Mouse (Mus musculus) gastrocnemius, adult 8-10 months (tissue): ENCODE data around the gene Gpc6. TPM values are rescaled to one million over a fixed set of nuclear protein-coding genes. Genes with fewer than 3 reads are reported as not detected.

Experiments
- DNase-seq, 2 experiments: peaks; one replicate each; pipeline ENCODE4 v3.0.0; 2022; ENCODE audit warnings: low spot score in 2 of 2
- total RNA-seq, 4 experiments: library from RNA; stranded (reverse); gene quantifications; 2 replicates each; pipeline ENCODE4 v1.2.4; 2022

Gpc6 gene
- total RNA-seq, 4 experiments from 2014 or later: 1.1 to 3.0 (median 1.2) TPM

GRCm38 (mm10) chr14:117916577-117916976, 991.5 kb downstream of the Gpc6 start:
- no peak for DNase-seq

DNA sequence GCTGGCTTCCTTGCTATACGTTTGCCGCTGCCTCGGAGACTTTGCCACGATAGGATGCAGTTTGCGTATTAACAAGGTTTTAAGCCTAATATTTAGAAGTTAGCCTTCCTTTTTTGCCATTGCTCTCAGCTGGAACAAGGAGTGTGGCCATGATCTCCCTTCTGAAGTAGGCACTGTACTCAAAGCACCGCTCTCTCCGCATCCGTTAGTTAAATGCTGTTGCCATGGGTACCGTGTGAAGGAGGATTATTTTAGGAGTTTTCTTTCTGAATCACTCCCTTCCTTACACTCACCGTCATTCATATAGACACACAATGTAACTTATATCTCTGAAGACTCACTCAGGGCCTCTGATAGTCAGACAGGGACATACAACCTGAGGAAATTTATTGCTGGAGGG, 993.6 kb downstream of the Gpc6 start:
- DNase-seq: no peak

DNA sequence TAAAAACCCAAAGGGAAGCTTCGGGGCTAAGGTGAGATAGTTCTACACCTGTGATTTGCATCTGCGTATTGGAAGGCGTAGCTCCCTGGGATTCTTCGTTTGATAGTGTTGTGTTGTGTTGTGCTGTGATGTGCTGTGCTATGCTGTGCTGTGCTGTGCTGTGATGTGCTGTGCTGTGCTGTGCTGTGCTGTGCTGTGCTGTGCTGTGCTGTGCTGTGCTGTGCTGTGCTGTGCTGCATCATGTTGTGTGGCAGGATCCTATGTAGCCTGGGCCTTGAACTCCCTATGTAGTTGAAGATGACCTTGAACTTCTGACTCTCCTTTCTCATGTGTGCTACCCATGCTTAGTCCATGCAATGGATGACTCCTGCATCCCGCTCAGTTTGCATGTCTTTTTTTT, 994.5 kb downstream of the Gpc6 start:
- no peak for DNase-seq

- no peak for DNase-seq
These were observed 996.4 kb downstream of the Gpc6 start for GRCm38 (mm10) chr14:117921393-117922014.

DNA sequence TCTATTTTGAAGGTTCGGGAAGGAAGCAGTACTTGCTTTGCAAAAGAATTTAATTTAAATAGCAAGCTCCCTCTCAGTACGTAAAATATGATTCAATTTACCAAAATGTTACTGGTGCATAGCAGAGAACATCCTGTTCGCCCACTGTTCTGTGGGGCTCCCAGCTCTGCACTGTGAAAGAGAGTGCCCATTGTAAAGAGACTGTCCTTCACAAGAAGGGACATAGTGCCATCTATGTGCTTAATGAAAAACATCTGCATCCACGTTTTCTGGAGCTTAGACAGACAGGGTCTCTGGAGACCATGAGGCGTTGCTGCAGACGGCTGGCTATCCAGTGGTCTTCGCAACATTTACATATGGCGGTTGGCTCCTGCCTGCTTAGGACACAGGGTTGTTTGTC, 998.6 kb downstream of the Gpc6 start:
- DNase-seq: no peak

DNA sequence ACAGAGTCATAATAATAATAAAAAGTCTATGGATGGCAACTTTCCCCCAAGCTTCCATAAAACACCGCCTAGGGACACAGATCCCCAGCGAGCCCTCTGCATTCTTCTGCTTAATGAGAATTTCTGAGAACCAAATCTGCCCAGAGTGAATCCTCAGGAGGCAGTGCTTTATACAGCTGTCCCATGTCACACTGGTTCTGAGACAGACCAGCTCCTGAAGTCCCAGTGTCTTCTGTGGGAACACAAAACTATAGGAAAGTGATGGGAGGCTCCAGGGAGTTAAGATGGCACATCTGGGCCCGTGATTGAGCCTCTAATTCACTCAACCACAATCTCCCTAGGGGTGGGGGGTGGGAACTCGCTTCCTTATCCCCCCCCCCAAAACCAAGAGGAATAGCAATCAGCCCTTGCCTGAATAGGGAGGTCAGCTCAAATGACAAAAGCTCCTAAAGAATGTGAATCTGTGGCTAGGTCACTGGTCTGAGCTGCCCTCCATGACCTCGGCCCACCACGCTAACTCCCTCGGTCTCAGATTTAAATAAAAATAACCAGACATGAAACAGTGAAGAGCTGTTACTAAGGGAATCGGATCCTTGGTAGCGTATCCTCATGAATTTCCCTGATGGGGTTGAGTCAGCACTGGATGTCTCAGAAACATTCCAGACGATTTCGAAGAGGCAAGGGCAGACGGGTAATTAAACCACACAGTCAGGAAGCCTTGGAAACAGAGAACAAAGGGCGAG, 1005.2 kb downstream of the Gpc6 start:
- DNase-seq: no peak

DNA sequence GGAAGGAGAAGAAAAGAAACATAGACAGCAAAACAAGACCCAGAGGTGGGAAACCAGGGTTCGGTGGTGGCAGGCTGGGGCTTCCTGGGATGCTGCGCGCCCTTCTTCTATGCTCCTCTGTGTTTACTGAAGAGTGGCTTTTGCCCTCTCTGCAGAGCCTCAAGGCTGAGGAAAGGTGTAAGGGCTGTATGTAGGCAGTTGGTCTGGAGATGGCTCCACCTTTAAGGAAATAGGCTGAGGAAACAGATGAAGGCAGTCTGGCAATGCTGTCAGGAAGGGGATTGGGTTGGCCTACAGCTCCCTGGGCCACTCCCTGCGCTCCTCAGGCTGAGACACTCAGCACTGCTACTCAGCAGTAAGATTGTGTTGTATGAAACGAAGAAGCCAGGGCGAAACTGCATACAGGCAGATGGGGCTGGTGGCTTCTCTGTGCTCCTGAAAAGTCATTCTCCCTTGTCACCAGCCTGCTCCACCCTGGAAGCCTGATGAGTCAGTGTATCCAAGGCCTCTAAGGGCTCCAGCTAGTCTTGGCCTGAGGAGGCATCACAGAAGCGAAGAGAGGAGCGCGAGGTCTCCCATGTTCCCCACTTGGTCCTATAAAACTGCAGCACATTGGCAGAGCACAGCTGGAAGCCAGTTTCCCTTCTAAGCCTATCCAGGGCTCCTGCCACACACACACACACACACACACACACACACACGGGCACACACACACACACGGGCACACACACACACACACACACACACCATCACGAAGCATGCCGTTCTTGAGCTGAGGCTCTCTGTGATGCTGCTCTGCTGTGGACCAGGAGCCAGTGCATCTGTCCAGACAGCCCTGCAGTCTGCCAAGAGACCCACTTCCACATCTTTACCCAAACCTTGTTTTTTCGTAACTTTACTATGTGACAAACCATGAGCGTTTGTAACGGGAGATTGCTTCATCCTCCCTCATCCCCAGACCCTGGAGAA, 1006.0 kb downstream of the Gpc6 start:
- no peak for DNase-seq

- DNase-seq: no peak
These were observed 1007.2 kb downstream of the Gpc6 start for GRCm38 (mm10) chr14:117932163-117932851.

DNA sequence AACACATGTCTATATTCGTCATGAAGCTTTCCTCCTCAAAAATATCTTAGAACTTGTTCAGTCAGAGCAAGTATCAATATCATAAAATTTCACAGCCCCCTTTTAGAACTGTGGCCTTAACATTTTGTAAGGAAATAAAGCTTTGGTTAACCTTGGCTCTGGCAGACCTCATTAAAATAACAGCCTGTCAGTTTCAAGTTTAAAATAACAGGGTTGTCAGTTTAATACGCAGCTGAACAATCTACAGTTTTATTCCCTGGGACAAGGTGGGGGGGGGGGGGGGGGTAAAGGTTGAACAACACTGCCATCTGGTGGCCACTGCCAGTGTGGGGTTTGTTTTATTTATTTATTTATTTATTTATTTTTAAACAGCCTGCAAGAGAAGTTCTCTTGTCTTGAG, 1013.4 kb downstream of the Gpc6 start:
- DNase-seq: no peak

DNA sequence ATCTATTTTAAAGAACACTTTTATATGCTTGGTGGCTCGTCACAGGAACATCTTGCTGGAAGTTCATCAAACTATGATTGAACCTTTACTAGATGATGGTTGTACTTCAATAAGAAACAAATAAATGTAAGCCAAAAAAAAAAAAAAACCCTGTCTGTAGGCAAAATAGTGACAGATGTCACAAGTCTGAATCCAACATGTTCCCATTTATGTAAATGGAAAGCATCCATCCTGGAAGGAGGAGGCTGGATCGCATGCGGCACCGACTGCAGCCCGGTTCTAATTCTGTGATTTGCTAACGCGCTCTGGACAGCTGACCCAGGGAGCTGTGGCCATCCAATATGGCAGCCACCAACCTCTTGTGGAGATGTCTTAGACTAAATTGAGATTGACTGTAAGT, 1014.4 kb downstream of the Gpc6 start:
- no peak for DNase-seq

DNA sequence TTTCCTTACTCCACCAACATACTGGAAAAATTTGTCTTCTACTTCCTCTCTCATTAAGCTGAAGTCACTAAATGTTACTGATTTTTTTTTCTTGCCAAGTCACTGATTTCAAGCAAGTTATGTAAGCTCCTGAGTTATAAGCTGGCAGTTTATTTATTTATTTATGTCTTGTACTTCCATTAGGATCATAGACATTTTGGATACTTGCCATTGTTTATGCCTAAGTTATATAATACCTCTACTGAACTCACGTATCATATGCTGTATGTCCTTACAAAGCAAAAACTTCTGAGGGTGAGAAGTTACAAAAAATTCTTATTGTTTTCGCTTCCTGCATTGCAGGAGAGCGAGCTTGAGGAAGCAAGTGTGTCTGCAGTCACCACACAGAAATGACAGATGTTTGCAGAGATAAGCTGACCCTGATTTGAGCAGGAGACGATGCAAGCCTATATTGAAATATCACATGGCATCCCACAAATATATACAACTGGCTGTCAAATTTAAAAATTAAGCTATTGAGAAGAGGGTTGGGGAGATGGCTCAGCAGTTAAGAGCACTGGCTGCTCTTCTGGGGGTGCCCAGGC, 1020.9 kb downstream of the Gpc6 start:
- DNase-seq: no peak

- DNase-seq: no peak
These were observed 1026.2 kb downstream of the Gpc6 start for GRCm38 (mm10) chr14:117951265-117951664.

DNA sequence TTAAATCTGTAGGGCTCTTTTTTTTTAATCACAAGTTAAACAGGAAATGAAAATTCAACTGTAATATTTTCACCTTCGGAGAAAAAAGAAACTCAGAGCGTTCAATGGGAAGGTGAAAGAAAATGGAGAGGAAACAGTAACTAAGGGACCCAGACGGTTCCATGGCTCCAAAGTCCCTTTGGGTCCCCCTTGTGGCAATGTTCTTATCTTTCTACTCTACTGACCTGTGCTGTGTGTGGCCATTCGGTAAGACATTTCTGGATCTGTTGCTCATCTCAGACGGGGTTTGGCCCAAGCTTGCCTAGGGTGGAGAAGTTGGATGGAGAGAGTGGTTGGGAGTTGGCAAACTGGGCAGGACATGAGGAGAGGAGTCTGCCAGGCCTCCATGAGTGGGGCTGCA, 1026.6 kb downstream of the Gpc6 start:
- no peak for DNase-seq

GRCm38 (mm10) chr14:117956051-117956450, 1030.9 kb downstream of the Gpc6 start:
- DNase-seq: no peak

DNA sequence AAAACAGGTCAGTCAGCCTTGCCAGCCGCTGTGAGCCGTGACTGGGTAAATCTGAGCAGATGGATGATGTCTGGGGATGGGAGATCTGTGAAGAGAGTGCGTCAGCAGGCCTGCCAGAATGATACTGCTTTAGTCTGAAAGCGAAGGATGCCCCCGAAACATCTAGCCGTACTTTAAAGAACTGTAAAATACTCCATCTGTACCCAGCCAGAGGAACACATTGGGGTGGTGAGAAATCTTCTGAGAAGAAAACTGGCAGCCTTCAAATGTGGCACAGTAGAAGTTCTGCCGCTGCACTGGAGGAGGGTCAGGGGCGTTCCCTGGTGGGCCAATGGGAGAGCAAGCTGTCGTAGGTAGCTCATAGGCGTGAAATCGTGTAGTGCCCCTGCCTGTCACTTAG, 1033.3 kb downstream of the Gpc6 start:
- DNase-seq: no peak

GRCm38 (mm10) chr14:117961267-117961666, 1036.2 kb downstream of the Gpc6 start:
- DNase-seq: peak; percentile 47 to 52

- no peak for DNase-seq
These were observed 1036.7 kb downstream of the Gpc6 start for GRCm38 (mm10) chr14:117961844-117962243.

DNA sequence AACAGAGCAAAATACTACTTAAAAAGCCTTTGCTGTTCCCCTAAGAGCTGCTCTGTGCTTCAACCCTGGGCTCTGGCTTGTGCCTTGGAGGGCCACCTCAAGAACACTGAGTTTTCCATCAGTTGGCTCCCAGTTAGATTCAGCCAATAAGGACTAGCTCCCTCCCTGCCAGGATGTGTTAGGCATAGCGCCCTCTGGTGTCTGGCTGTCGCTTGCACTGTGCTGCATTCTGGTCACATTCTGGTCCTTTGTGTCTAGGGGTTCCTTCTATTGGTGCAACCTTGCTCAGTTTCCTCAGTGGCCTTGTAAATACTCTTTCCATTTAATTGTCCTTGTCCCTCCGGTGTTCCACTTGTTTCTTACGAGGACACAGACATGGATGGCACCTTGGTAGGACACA, 1037.3 kb downstream of the Gpc6 start:
- DNase-seq: no peak

DNA sequence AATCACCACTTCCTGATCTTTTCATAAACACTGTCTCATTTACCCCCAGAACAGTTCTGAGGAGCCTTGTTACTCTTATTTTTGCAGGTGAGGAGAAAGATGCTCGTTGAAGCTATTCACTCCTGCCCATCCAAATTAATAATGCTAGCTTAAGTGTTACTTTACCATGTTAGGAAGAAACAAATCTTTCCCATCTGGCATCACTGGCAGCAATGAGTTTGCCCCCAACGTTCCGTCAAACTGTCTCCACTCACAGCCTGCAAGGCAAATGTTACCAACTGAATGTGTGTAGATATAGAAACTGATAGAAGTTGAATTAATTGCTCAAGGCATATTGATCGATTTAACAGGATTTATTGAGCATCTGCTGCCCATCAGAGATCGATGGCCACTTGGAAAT, 1047.5 kb downstream of the Gpc6 start:
- DNase-seq: no peak

GRCm38 (mm10) chr14:117981532-117981931, 1056.4 kb downstream of the Gpc6 start:
- DNase-seq: peak in 1 of 2 experiments; percentile 20

- no peak for DNase-seq
These were observed 1063.3 kb downstream of the Gpc6 start for GRCm38 (mm10) chr14:117988444-117988843.
